Mouse (Mus musculus): ENCODE measurements around the gene Klrb1c.
"Not testable (repeated sequence)": the region's sequence is repeated elsewhere in the genome, so short reads cannot be mapped to it uniquely, and the experiment has no call there.

Klrb1c gene

GRCm38 (mm10) chr6:128789115-128789514 is at the start of gene Klrb1c:
Gene Klrb1c (minus strand): TSS chr6:128789215.
- DNase-seq (ENCODE audit: low spot score in 2 of 2), result no peak

- peak in 1 of 2 experiments; percentile 37 for DNase-seq (ENCODE audit: low spot score in 2 of 2)
These were observed 48.7 kb upstream of the Klrb1c start for GRCm38 (mm10) chr6:128837454-128838341.

DNA sequence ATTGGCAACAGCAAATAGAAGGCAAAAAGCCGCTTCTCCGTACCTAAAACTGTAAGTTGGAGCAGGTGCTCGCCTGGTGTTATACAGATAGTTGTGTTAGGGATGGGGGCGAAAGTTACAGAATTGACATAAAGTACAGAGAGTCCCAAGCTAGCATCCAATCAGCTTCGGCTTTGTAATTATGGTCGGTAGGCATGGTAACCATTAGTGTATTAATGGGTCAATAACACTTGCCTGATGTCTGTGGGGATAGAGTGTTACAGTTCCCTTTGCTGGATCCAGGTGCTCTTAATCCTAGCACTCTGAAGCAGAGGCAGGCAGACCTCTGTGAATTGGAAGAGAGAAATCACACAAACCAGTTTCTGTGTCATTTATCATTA is 47.9 kb upstream of the Klrb1c start:
- DNase-seq (ENCODE audit: low spot score in 2 of 2), result no peak

- DNase-seq (ENCODE audit: low spot score in 2 of 2), result no peak
These were observed 47.4 kb upstream of the Klrb1c start for GRCm38 (mm10) chr6:128836191-128836954.

GRCm38 (mm10) chr6:128835571-128835970 is 46.6 kb upstream of the Klrb1c start:
- no peak for DNase-seq (ENCODE audit: low spot score in 2 of 2)

GRCm38 (mm10) chr6:128833046-128833445 is 44.0 kb upstream of the Klrb1c start:
- no peak for DNase-seq (ENCODE audit: low spot score in 2 of 2)

GRCm38 (mm10) chr6:128829837-128830236 is 40.8 kb upstream of the Klrb1c start:
- DNase-seq (ENCODE audit: low spot score in 2 of 2), result no peak

GRCm38 (mm10) chr6:128826781-128827180 is 37.8 kb upstream of the Klrb1c start:
- DNase-seq (ENCODE audit: low spot score in 2 of 2), result no peak

- no peak for DNase-seq (ENCODE audit: low spot score in 2 of 2)
These were observed 37.1 kb upstream of the Klrb1c start, which contains the start of the genes Gm44511 and Klrb1b for GRCm38 (mm10) chr6:128826132-128826531. Gene Gm44511 (minus strand): TSS chr6:128826315. Gene Klrb1b (minus strand): TSS chr6:128826331.

GRCm38 (mm10) chr6:128818083-128818802 is 29.2 kb upstream of the Klrb1c start:
- no peak for DNase-seq (ENCODE audit: low spot score in 2 of 2)

DNA sequence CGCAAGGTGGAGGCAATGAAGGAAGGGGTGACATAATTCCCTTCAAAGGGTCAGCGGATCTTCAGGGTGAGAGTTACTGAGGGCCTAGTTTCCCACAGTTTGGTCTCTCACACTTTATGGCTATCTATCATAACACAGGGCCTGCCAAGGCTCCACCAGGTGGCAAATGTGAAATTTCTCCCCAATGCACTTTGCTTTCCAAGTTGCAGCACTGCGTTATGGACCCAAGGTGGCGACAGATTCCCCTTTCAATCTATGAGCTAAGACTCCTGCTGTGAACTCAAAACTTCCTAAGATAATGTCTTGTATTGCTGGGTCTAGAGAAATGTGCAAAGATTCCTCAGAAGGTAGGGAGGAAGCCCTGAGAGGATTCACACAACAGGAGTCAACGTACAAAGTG is 19.5 kb upstream of the Klrb1c start:
- peak; percentile 40 to 56 for DNase-seq (ENCODE audit: low spot score in 2 of 2)

GRCm38 (mm10) chr6:128807021-128807420 is 18.0 kb upstream of the Klrb1c start:
- DNase-seq (ENCODE audit: low spot score in 2 of 2), result no peak

- peak; percentile 70 to 74 for DNase-seq (ENCODE audit: low spot score in 2 of 2)
These were observed 16.0 kb upstream of the Klrb1c start for GRCm38 (mm10) chr6:128804823-128805640.

GRCm38 (mm10) chr6:128802999-128803857 is 14.2 kb upstream of the Klrb1c start:
- peak; percentile 96 to 97 for DNase-seq (ENCODE audit: low spot score in 2 of 2)

DNA sequence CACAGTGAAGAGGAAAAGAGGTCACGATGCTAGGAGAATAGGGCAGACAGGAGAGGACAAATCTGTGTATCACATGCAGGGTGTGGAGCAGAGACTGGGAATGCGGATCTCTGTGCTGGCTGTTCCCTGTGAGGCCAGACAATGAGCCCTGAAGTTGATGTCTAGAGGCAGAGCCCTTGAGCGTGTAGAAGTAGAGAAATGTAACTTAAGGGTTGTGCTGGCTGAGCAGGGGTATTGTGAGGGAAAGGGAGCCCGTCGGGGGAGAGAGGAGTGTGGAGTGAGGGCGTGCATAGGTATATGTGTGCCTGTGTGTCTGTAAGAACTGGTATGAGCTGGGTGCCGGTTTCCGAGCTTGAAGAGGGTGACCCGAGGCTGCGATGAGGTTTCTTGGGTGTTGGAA is 13.5 kb upstream of the Klrb1c start:
- peak; percentile 56 to 67 for DNase-seq (ENCODE audit: low spot score in 2 of 2)

GRCm38 (mm10) chr6:128800696-128801095 is 11.7 kb upstream of the Klrb1c start:
- DNase-seq (ENCODE audit: low spot score in 2 of 2), result not testable (repeated sequence)

- DNase-seq (ENCODE audit: low spot score in 2 of 2), result no peak
These were observed 10.9 kb upstream of the Klrb1c start for GRCm38 (mm10) chr6:128799896-128800270.

DNA sequence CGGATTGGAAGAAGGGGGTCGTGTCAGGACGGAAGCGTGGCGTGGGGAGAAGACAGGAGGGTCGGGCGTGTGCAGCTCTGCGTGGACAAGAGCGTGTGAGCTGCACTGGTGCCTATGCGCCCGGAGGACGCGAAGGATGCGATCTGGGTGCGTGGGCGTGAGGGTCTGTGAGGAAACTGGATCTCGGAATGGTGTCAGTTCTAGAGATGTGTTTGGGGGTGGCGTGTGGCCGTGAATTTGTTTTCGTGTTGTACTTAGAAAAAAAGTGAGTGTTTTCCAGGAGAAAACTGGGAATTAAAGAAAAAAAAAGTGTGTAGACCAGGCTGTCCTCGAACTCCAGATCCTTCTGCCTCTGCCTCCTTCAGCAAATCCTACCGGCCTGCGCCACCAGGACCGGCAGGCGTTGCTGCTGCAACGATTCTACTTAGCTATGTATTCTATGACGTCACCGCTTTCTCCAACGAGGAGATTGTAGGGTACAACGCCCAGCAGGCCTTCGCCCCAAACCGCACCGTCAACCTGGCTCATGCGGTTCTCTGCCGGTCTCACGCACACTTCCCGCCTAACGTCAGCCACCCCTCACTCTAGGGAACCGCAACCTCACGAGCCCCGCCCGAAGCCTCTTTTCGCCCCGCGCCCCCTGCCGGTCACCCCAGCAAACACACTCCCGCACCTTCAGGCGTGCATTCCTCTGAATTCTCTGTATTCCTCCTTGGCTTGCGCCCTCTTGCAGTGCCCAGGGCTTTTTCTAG is 10.3 kb upstream of the Klrb1c start:
- DNase-seq (ENCODE audit: low spot score in 2 of 2), result peak; percentile 87 to 91

DNA sequence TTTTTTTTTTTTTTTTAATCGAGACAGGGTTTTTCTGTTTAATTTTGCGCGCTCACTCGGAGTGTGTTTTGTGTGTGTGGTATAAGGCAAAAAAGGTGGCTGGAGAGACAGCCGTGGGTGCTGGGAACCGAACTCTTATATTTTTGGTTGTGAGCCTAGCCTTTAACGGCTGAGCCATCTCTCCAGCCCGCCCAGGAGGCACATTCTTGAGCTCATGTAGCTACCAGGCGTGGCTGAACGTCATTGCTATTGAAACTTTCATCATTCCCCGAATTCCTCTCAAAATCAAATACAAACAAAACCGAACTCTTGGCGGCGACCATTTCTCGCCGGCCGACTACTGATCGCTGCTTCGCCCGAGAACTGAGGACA is 9.7 kb upstream of the Klrb1c start:
- peak; percentile 77 to 78 for DNase-seq (ENCODE audit: low spot score in 2 of 2)

All from right cerebral cortex, postnatal 10 days (tissue).